In genomic region chr11:57615286-57615685, GRCm38 (mm10) we compare ENCODE assay signal across 11 mouse cellular contexts.
"Had no signal": no experiment of that assay in that cellular context is flagged by ENCODE, and none has a peak within 500 bp of the region (broad histone marks: within the 10 kb centered on the region; RNA-seq: fewer than 3 reads in every experiment).

No protein-coding gene starts in this region.

- H3K27ac ChIP-seq: left cerebral cortex, adult 2 months; limb, embryonic 15.5 days; liver, embryonic 12.5 days; midbrain, embryonic 13.5 days; neural tube, embryonic 12.5 days had no signal

- H3K4me2 ChIP-seq: limb, embryonic 15.5 days; liver, embryonic 12.5 days; midbrain, embryonic 13.5 days; neural tube, embryonic 12.5 days had no signal

- H3K9me3 ChIP-seq: limb, embryonic 15.5 days; liver, embryonic 12.5 days; midbrain, embryonic 13.5 days; neural tube, embryonic 12.5 days had no signal

- H3K27me3 ChIP-seq: limb, embryonic 15.5 days; neural tube, embryonic 12.5 days had no signal

- DNase-seq: kidney, adult 11 months; kidney, adult 9 months; thymus, adult 2 months; thymus, postnatal 25 days had no signal

- ATAC-seq: inflammation-experienced regulatory T-cells, adult 6 months; liver, embryonic 12.5 days; midbrain, embryonic 13.5 days had no signal

- H3K4me3 ChIP-seq: left cerebral cortex, adult 2 months; limb, embryonic 15.5 days; liver, embryonic 12.5 days; midbrain, embryonic 13.5 days; myocyte; neural tube, embryonic 12.5 days had no signal

- H3K9ac ChIP-seq: limb, embryonic 15.5 days; liver, embryonic 12.5 days; midbrain, embryonic 13.5 days; neural tube, embryonic 12.5 days had no signal

- H3K36me3 ChIP-seq: limb, embryonic 15.5 days; liver, embryonic 12.5 days; midbrain, embryonic 13.5 days; neural tube, embryonic 12.5 days had no signal
